Mouse (Mus musculus): Measurements from ENCODE around the gene Ttc3.

GRCm38 (mm10) chr16:94487341-94487740 is 116.9 kb downstream of the Ttc3 start:
- TF ChIP-seq CTCF (IDR thresholded peaks at IDR 0.05; ENCODE audit: low read depth) (no peak), EP300 (optimal IDR thresholded peaks at IDR 0.05) (no peak)
